Mouse (Mus musculus) forebrain, embryonic 12.5 days (tissue): ENCODE results near the gene Zbtb8a. TPM values are rescaled to one million over a fixed set of nuclear protein-coding genes. Genes with fewer than 3 reads are reported as not detected.

Experiments
- ATAC-seq: fragments of 200-750 bp; cut with Nextera tagmentation; 2 replicates; pipeline ENCODE4 v1.8.0; 2017; ENCODE audit warnings: moderate TSS enrichment; ENCODE audit not compliant: low FRiP score
- H3K27ac ChIP-seq: fragments of 300-500 bp; sonication (generic); 2 replicates; pipeline ENCODE4 v1.5.1; 2016; ENCODE audit warnings: mild to moderate bottlenecking
- H3K27me3 ChIP-seq: fragments of 300-500 bp; sonication (generic); 2 replicates; pipeline ENCODE4 v1.6.1; 2016; ENCODE audit warnings: mild to moderate bottlenecking
- H3K36me3 ChIP-seq: fragments of 300-500 bp; sonication (generic); replicated peaks from 2 replicates; pipeline ENCODE4 v1.6.1; 2016; ENCODE audit warnings: mild to moderate bottlenecking
- H3K4me1 ChIP-seq: fragments of 300-500 bp; sonication (generic); 2 replicates; pipeline ENCODE4 v1.6.1; 2016
- H3K4me2 ChIP-seq: fragments of 300-500 bp; sonication (generic); 2 replicates; pipeline ENCODE4 v1.6.1; 2016; ENCODE audit warnings: mild to moderate bottlenecking, moderate library complexity
- H3K4me3 ChIP-seq: fragments of 300-500 bp; sonication (generic); replicated peaks from 2 replicates; pipeline ENCODE4 v1.5.1; 2016; ENCODE audit warnings: mild to moderate bottlenecking
- H3K9ac ChIP-seq: fragments of 300-500 bp; sonication (generic); 2 replicates; pipeline ENCODE4 v1.6.1; 2016; ENCODE audit warnings: mild to moderate bottlenecking
- H3K9me3 ChIP-seq: fragments of 300-500 bp; sonication (generic); 2 replicates; pipeline ENCODE4 v1.6.1; 2016
- WGBS: fragments of 180-500 bp; shearing (Covaris S2); methylation state at CpG from one replicate; pipeline ENCODE4 v1.1.7; 2016; 5-methylcytosine and 5-hydroxymethylcytosine counted together
- polyA plus RNA-seq: library from polyadenylated mRNA; unstranded; fragments of >200 nt; fragmentation: Nextera tagmentation; extraction: Ambion mirVana; gene quantifications from 2 replicates; pipeline ENCODE4 v1.2.1, GENCODE M21; 2016

Zbtb8a gene
- polyA plus RNA-seq, 1 experiment from 2014 or later: 10.9 TPM

DNA sequence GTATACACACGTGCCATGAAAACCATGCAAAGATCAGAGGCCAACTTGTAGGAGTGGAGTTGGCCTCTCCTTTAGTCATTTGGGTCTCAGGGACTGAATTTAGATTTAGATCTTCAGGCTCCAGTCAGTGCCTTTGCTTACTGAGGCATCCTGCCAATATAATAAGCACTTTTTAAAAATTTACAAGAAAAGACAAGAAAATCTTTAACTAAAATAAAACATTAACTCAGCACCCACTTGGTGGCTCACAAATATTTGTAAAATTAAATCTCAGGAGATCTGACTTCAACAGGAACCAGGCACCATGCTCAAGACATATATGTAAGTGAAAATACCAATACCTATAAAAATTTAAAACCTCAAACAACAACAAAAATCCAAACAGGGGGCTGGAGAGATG lies 57.0 kb downstream of the Zbtb8a start:
- Histone ChIP-seq H3K36me3 (peaks cover 76% of the 10 kb centered on the region), H3K27ac (no peak overlapping the region), H3K4me3 (no peak overlapping the region), H3K4me1 (no peaks in the 10 kb centered on the region), H3K4me2 (no peak overlapping the region), H3K9me3 (no peaks in the 10 kb centered on the region), H3K9ac (no peak overlapping the region), H3K27me3 (no peaks in the 10 kb centered on the region)
- WGBS: 90% methylated on average over 1 of the region's 1 CpGs
- ATAC-seq: no peak

DNA sequence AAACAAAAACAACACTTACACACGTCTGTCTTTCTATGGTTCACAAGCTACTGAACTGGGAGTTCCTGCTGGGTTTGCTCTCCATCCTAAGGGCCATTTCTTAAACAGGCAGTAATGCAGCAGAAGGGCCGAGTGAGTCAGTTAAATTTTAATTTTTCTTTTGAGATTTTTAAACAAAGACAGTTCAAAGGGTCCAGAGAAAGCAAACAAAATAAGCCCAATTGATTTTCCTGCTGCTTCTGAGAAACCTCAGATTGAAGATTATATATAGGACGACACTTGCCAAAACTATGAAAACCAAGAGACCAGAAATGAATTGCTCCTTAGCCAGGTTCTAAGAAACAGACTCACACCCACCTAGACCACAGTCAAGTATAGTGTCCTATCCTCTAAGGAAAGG lies 64.0 kb downstream of the Zbtb8a start:
- H3K36me3 ChIP-seq: peaks cover 89% of the 10 kb centered on the region
- WGBS: 79% methylated on average over 3 of the region's 3 CpGs
- ATAC-seq: no peak

DNA sequence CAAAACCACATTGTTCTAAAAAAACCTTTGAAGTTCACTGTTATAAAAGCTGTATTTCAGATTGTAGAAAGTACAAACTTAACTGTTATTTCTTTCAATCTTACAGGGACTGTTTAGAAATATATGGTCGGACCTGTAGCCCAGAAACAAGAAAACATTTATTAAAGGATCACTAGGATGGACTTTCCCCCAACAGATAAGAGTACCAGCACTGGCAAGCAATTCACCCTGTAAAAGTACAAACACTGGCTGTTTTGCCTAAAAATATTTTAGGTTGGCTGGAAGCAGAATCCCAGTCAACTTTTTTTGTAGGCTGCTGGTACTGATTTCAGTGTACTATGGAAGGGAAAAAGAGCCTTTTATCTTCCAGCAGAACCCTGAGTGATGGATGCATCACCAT lies 70.0 kb downstream of the Zbtb8a start:
- Histone ChIP-seq H3K9ac (no peak overlapping the region), H3K9me3 (no peaks in the 10 kb centered on the region), H3K27ac (no peak overlapping the region), H3K4me1 (no peaks in the 10 kb centered on the region; the same call in 1 of the 2 replicates), H3K36me3 (peaks cover 65% of the 10 kb centered on the region), H3K27me3 (no peaks in the 10 kb centered on the region), H3K4me3 (no peak overlapping the region), H3K4me2 (no peak overlapping the region)
- WGBS: 88% methylated on average over 1 of the region's 1 CpGs
- no peak for ATAC-seq

More for the DNA sequence above, 64.0 kb downstream of the Zbtb8a start:
- H3K9me3 ChIP-seq: no peaks in the 10 kb centered on the region
- no peak overlapping the region for H3K9ac ChIP-seq
- H3K4me3 ChIP-seq: no peak overlapping the region
- H3K27ac ChIP-seq: no peak overlapping the region
- no peak overlapping the region for H3K4me2 ChIP-seq
- H3K27me3 ChIP-seq: no peaks in the 10 kb centered on the region
- H3K4me1 ChIP-seq: no peaks in the 10 kb centered on the region

DNA sequence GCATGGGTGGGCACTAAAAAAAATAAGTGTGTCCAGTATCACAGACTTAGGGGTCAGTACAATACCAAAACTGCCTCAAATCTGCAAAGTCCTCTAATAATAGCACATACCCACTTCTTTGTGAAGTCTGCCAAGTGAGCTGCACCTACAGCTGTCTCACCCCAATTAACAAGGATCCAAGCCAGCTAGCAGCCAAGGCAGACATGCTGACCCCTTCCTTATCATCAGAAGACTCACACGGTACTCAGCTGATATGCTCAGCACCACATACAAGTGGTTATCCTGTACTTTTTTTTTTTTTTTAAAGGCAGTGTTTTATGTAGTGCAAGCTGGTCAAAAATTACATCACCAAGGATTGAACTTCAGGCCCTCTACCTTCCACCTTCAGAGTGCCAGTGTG lies 73.6 kb downstream of the Zbtb8a start:
- H3K9me3 ChIP-seq: no peaks in the 10 kb centered on the region
- H3K9ac ChIP-seq: no peak overlapping the region
- ATAC-seq: no peak
- peaks cover 36% of the 10 kb centered on the region for H3K36me3 ChIP-seq
- H3K4me2 ChIP-seq: no peak overlapping the region
- 91% methylated on average over 1 of the region's 1 CpGs for WGBS
- H3K27ac ChIP-seq: no peak overlapping the region
- peaks cover 2% of the 10 kb centered on the region for H3K4me1 ChIP-seq
- no peaks in the 10 kb centered on the region for H3K27me3 ChIP-seq
- H3K4me3 ChIP-seq: no peak overlapping the region

DNA sequence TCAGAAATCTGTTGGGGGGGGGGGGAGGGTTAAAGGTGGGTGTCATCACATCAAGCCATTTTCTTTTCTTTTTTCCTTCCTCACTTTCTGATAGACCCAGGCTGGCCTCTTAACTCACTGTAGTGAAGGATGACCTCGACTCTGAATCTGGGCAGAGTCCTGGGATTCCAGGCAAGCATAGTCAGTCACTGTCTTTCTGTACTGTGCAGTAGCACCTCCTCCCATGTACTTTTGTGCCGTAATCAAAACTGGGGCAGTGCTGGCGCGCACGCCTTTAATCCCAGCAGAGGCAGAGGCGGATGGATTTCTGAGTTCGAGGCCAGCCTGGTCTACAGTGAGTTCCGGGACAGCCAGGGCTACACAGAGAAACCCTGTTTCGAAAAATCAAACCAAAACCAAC lies 74.1 kb downstream of the Zbtb8a start:
- Histone ChIP-seq H3K36me3 (peaks cover 31% of the 10 kb centered on the region), H3K9me3 (no peaks in the 10 kb centered on the region), H3K4me3 (no peak overlapping the region), H3K27ac (no peak overlapping the region), H3K4me1 (peaks cover 7% of the 10 kb centered on the region), H3K27me3 (no peaks in the 10 kb centered on the region), H3K4me2 (no peak overlapping the region), H3K9ac (no peak overlapping the region)
- ATAC-seq: no peak
- 90% methylated on average over 9 of the region's 9 CpGs for WGBS

Other genes starting within 250 kb of the Zbtb8a start
- gene Fndc5, start 241.1 kb downstream of the Zbtb8a start, polyA plus RNA-seq: 0.86 and 1.1 TPM in 2 replicates
- 26.2 and 31.6 TPM in 2 replicates for gene S100pbp, start 188.4 kb downstream of the Zbtb8a start, polyA plus RNA-seq
- gene Yars, start 188.4 kb downstream of the Zbtb8a start, polyA plus RNA-seq: 103 TPM in 2 replicates
- gene C77080, start 116.7 kb downstream of the Zbtb8a start, polyA plus RNA-seq: 4.4 and 4.7 TPM in 2 replicates
- 0.29 and 0.40 TPM in 2 replicates for gene Sync, start 90.5 kb downstream of the Zbtb8a start, polyA plus RNA-seq
- 525 and 575 TPM in 2 replicates for gene Rbbp4, start 42.7 kb downstream of the Zbtb8a start, polyA plus RNA-seq
- gene Zbtb8os, start 42.4 kb downstream of the Zbtb8a start, polyA plus RNA-seq: 35.2 and 36.2 TPM in 2 replicates
- 2.8 and 3.2 TPM in 2 replicates for gene Zbtb8b, start 62.7 kb upstream of the Zbtb8a start, polyA plus RNA-seq
- 27.3 and 29.4 TPM in 2 replicates for gene Bsdc1, start 83.5 kb upstream of the Zbtb8a start, polyA plus RNA-seq
- gene Tssk3, start 112.9 kb upstream of the Zbtb8a start, polyA plus RNA-seq: not detected in 2 replicates
- not detected in 2 replicates for gene Fam229a, start 113.1 kb upstream of the Zbtb8a start, polyA plus RNA-seq
- gene Marcksl1, start 135.5 kb upstream of the Zbtb8a start, polyA plus RNA-seq: 1,836 and 1,849 TPM in 2 replicates
- 207 and 221 TPM in 2 replicates for gene Hdac1, start 164.6 kb upstream of the Zbtb8a start, polyA plus RNA-seq
- 9.0 and 9.3 TPM in 2 replicates for gene Lck, start 195.5 kb upstream of the Zbtb8a start, polyA plus RNA-seq
- gene Fam167b, start 200.4 kb upstream of the Zbtb8a start, polyA plus RNA-seq: 0.37 and 0.92 TPM in 2 replicates
- gene Eif3i, start 222.5 kb upstream of the Zbtb8a start, polyA plus RNA-seq: 204 and 212 TPM in 2 replicates
- gene Tmem234, start 222.6 kb upstream of the Zbtb8a start, polyA plus RNA-seq: 161 and 163 TPM in 2 replicates
- gene Dcdc2b, start 236.1 kb upstream of the Zbtb8a start, polyA plus RNA-seq: 2.6 and 2.9 TPM in 2 replicates
- gene Iqcc, start 241.0 kb upstream of the Zbtb8a start, polyA plus RNA-seq: 26.5 and 27.4 TPM in 2 replicates
- 75.4 and 79.2 TPM in 2 replicates for gene Ccdc28b, start 245.8 kb upstream of the Zbtb8a start, polyA plus RNA-seq